Mouse (Mus musculus): ENCODE data around the gene Pfkl. TPM values are rescaled to one million over a fixed set of nuclear protein-coding genes. Genes with fewer than 3 reads are reported as not detected.
"Not testable (repeated sequence)": the region's sequence is repeated elsewhere in the genome, so short reads cannot be mapped to it uniquely, and the experiment has no call there.

The Pfkl gene
- polyA plus RNA-seq, 1 experiment from 2014 or later: 135 TPM

- no peak for ATAC-seq (ENCODE audit: low FRiP score)
- H3K27ac ChIP-seq: no peak overlapping the region
- H3K4me3 ChIP-seq (replicated peaks): no peak overlapping the region
- no peaks in the 10 kb centered on the region for H3K4me1 ChIP-seq
- no peaks in the 10 kb centered on the region for H3K9me3 ChIP-seq
- no peak overlapping the region for H3K9ac ChIP-seq
- no peaks in the 10 kb centered on the region for H3K36me3 ChIP-seq (replicated peaks)
- H3K4me2 ChIP-seq: no peak overlapping the region
- H3K27me3 ChIP-seq: peaks cover 2% of the 10 kb centered on the region
- WGBS: 89% methylated on average over 2 of the region's 2 CpGs
These were observed 47.2 kb downstream of the Pfkl start for GRCm38 (mm10) chr10:77962725-77963124.

GRCm38 (mm10) chr10:77950468-77950867, 59.4 kb downstream of the Pfkl start:
- not testable (repeated sequence) for H3K9ac ChIP-seq; H3K27me3 ChIP-seq; H3K36me3 ChIP-seq (replicated peaks); H3K4me3 ChIP-seq (replicated peaks); H3K4me1 ChIP-seq; H3K9me3 ChIP-seq; H3K4me2 ChIP-seq; H3K27ac ChIP-seq; ATAC-seq (ENCODE audit: low FRiP score)
- 93% methylated on average over 10 of the region's 12 CpGs for WGBS

GRCm38 (mm10) chr10:77939685-77940084, 70.2 kb downstream of the Pfkl start:
- ATAC-seq (ENCODE audit: low FRiP score): no peak
- no peaks in the 10 kb centered on the region for H3K9me3 ChIP-seq
- H3K9ac ChIP-seq: no peak overlapping the region
- H3K36me3 ChIP-seq (replicated peaks): no peaks in the 10 kb centered on the region
- 69% methylated on average over 2 of the region's 2 CpGs for WGBS
- H3K27ac ChIP-seq: no peak overlapping the region
- no peak overlapping the region for H3K4me2 ChIP-seq
- H3K27me3 ChIP-seq: no peaks in the 10 kb centered on the region
- no peak overlapping the region for H3K4me3 ChIP-seq (replicated peaks)
- H3K4me1 ChIP-seq: no peaks in the 10 kb centered on the region

Other genes with a start within 250 kb of the Pfkl start
- not detected in 2 replicates for gene Gm3238, start 238.8 kb downstream of the Pfkl start, polyA plus RNA-seq (2016; fragmentation: Nextera tagmentation; extraction: Ambion mirVana)
- gene Gm7138, start 233.1 kb downstream of the Pfkl start, polyA plus RNA-seq (2016; fragmentation: Nextera tagmentation; extraction: Ambion mirVana): not detected in 2 replicates
- not detected in 2 replicates for gene Gm3250, start 227.5 kb downstream of the Pfkl start, polyA plus RNA-seq (2016; fragmentation: Nextera tagmentation; extraction: Ambion mirVana)
- gene Gm7137, start 221.9 kb downstream of the Pfkl start, polyA plus RNA-seq (2016; fragmentation: Nextera tagmentation; extraction: Ambion mirVana): not detected in 2 replicates
- not detected in 2 replicates for gene Gm9639, start 215.0 kb downstream of the Pfkl start, polyA plus RNA-seq (2016; fragmentation: Nextera tagmentation; extraction: Ambion mirVana)
- not detected in 2 replicates for gene Gm19668, start 210.9 kb downstream of the Pfkl start, polyA plus RNA-seq (2016; fragmentation: Nextera tagmentation; extraction: Ambion mirVana)
- not detected in 2 replicates for gene Gm9507, start 198.2 kb downstream of the Pfkl start, polyA plus RNA-seq (2016; fragmentation: Nextera tagmentation; extraction: Ambion mirVana)
- not detected in 2 replicates for gene Gm2696, start 195.4 kb downstream of the Pfkl start, polyA plus RNA-seq (2016; fragmentation: Nextera tagmentation; extraction: Ambion mirVana)
- gene Krtap10-4, start 183.0 kb downstream of the Pfkl start, polyA plus RNA-seq (2016; fragmentation: Nextera tagmentation; extraction: Ambion mirVana): not detected in 2 replicates
- gene Krtap10-10, start 174.1 kb downstream of the Pfkl start, polyA plus RNA-seq (2016; fragmentation: Nextera tagmentation; extraction: Ambion mirVana): not detected in 2 replicates
- not detected in 2 replicates for gene Gm36176, start 163.3 kb downstream of the Pfkl start, polyA plus RNA-seq (2016; fragmentation: Nextera tagmentation; extraction: Ambion mirVana)
- not detected in 2 replicates for gene Gm10318, start 157.2 kb downstream of the Pfkl start, polyA plus RNA-seq (2016; fragmentation: Nextera tagmentation; extraction: Ambion mirVana)
- gene Gm3285, start 148.1 kb downstream of the Pfkl start, polyA plus RNA-seq (2016; fragmentation: Nextera tagmentation; extraction: Ambion mirVana): not detected in 2 replicates
- gene Lrrc3, start 107.5 kb downstream of the Pfkl start, polyA plus RNA-seq (2016; fragmentation: Nextera tagmentation; extraction: Ambion mirVana): 4.4 and 4.7 TPM in 2 replicates
- gene Trpm2, start 39.5 kb downstream of the Pfkl start, polyA plus RNA-seq (2016; fragmentation: Nextera tagmentation; extraction: Ambion mirVana): 0.62 and 1.1 TPM in 2 replicates
- 28.1 and 32.2 TPM in 2 replicates for gene 1810043G02Rik, start 31.6 kb downstream of the Pfkl start, polyA plus RNA-seq (2016; fragmentation: Nextera tagmentation; extraction: Ambion mirVana)
- gene Dnmt3l, start 31.9 kb upstream of the Pfkl start, polyA plus RNA-seq (2016; fragmentation: Nextera tagmentation; extraction: Ambion mirVana): not detected in 2 replicates
- gene Aire, start 33.5 kb upstream of the Pfkl start, polyA plus RNA-seq (2016; fragmentation: Nextera tagmentation; extraction: Ambion mirVana): 0.11 and 0.19 TPM in 2 replicates
- 1.3 and 1.4 TPM in 2 replicates for gene Icosl, start 59.2 kb upstream of the Pfkl start, polyA plus RNA-seq (2016; fragmentation: Nextera tagmentation; extraction: Ambion mirVana)
- 17.4 and 23.9 TPM in 2 replicates for gene D10Jhu81e, start 159.7 kb upstream of the Pfkl start, polyA plus RNA-seq (2016; fragmentation: Nextera tagmentation; extraction: Ambion mirVana)
- gene Pwp2, start 175.1 kb upstream of the Pfkl start, polyA plus RNA-seq (2016; fragmentation: Nextera tagmentation; extraction: Ambion mirVana): 22.3 and 26.7 TPM in 2 replicates
- gene Trappc10, start 234.6 kb upstream of the Pfkl start, polyA plus RNA-seq (2016; fragmentation: Nextera tagmentation; extraction: Ambion mirVana): 25.1 and 26.3 TPM in 2 replicates

All from forebrain, embryonic 12.5 days (tissue).